Mouse (Mus musculus) brain, embryonic 14.5 days (tissue): ENCODE results near the gene Orc3.

Experiments
- CTCF ChIP-seq: fragments of 200-500 bp; IDR thresholded peaks from 2 replicates; pipeline ENCODE4 v1.5.1; 2012; ENCODE audit warnings: inconsistent platforms, mild to moderate bottlenecking, moderate library complexity, borderline replicate concordance; ENCODE audit not compliant: insufficient read depth, insufficient read length; ENCODE audit errors: extremely low read depth
- POLR2A ChIP-seq: fragments of 200-500 bp; IDR thresholded peaks from 2 replicates; pipeline ENCODE4 v1.6.1; 2012; ENCODE audit warnings: mild to moderate bottlenecking, inconsistent platforms, borderline replicate concordance; ENCODE audit not compliant: poor library complexity, insufficient read depth, insufficient read length, severe bottlenecking; ENCODE audit errors: extremely low read depth

DNA sequence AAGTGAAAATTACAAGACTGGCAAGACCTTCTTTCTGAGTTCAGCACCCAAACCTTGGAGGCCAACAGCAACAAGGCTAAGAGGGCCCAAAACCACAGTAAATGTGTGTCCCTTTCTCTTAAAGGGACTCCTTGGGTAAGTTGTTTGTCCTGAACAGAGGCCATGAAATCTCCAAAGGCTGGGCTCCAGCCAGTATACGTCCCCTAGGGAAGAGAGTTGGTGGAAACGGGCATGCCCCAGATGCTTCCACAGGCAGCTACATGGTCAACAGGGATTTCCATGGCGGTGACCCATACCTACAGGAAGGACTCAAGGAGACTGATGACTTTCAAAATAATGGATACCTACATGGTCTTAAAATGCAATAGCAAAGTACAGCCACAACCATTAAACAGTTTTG, 31.3 kb downstream of the Orc3 start:
- TF ChIP-seq CTCF (no peak), POLR2A (no peak)
